Mouse (Mus musculus) thymus, postnatal 0 days (tissue): Measurements from ENCODE around the gene Arfip2. TPM values are rescaled to one million over a fixed set of nuclear protein-coding genes. Genes with fewer than 3 reads are reported as not detected.

ENCODE experiments used
- DNase-seq: peaks from one replicate; pipeline ENCODE4 v3.0.0-alpha.2; 2015; ENCODE audit warnings: low spot score
- polyA plus RNA-seq: library from polyadenylated mRNA; unstranded; fragments of >200 nt; fragmentation: Nextera tagmentation; extraction: Ambion mirVana; gene quantifications from 2 replicates; pipeline ENCODE4 v1.2.1, GENCODE M21; 2015

Arfip2 gene
- polyA plus RNA-seq, 1 experiment from 2014 or later, result 43.3 TPM

DNA sequence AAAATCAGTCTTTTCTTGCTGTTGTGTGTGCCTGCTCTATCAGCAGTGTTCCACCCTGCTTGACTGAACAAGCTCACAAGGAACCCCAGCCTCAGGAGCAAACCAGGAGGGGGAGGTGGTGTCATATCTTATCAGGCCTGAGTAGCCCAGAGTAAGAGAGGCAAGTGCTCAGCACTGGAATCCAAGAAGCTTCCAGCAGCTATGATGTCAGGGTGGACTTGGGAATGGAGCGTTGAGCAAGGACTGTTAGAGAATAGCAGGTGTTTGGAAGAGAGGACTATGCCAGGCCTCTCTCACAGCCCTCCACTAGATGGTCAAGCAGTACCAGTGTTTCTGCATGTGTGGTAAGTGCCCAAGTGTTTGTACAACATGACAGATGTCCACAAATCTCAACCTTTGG, 24.5 kb downstream of the Arfip2 start:
- DNase-seq, result no peak

- no peak for DNase-seq
These were observed 25.8 kb downstream of the Arfip2 start for GRCm38 (mm10) chr7:105614400-105614799.

DNA sequence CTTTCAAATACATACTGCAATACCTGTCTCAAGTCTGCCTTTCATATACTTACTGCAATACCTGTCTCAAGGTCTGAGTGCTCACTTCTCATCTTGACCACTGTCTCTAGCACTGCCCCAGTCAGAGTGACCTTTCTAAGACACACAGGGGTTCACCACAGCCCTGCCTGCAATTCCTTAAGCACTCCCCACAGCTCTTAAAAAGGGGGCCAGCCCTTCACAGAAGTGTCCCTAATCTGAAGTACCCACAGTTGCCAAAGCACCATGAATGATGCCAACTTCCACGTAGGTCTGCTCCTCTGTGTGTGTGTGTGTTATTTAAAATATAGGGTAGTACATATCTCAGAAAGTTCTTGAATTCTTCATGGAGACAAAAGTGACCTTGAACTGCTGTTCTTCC, 28.4 kb downstream of the Arfip2 start:
- no peak for DNase-seq

- no peak for DNase-seq
These were observed 31.7 kb downstream of the Arfip2 start for GRCm38 (mm10) chr7:105608467-105608866.

- DNase-seq, result peak; percentile 34
These were observed 37.2 kb downstream of the Arfip2 start for GRCm38 (mm10) chr7:105602860-105603623.

DNA sequence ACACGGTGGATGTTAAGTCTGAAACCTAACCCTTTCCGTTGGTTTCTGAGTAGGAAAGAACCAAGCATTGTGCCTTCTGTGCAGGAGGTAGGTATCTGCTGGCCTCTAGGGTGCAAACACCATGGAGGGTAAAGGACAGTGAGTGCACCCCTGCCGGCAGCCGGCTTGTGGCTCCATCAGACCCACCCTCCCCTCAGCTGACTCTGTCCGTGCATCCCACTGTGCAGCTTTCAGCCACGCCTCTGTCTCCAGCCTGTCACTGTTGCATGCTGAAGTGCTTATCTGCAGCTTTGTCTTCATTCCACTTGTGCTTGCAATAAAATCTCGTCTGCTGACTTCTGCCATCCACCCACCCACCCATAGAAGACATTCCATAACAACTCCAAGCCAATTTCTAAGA, 50.1 kb downstream of the Arfip2 start:
- no peak for DNase-seq

DNA sequence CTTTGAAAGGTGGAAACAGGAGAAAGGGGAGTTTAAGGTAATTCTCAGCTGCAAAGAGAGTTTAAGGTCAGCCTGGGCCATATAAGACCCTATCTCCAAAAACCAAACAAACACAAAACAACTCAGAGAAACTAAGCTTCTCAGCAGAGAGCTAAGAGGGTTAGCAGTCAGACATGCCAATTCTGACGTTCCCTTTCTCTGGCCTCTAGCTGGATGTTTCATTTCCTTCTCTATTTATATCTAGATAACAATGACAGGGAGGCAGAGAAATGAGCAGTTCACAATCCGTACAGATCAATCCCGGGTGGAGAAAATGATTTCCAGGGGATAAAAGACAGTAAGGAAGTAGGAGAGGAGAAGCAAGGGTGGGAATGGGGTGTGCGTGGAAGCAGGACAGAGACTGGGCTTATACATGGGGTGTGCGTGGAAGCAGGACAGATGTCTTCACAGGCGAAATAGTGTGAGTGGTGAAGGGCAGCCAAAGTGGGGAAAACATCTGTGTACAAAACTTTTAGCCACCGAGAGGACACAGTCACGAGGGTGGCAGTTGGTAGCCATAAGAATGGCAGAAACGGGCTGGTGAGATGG, 51.8 kb downstream of the Arfip2 start:
- no peak for DNase-seq

Other genes with a start within 250 kb of the Arfip2 start
- 13.7 and 16.0 TPM in 2 replicates for gene Fam160a2, start 240.4 kb downstream of the Arfip2 start, polyA plus RNA-seq
- 0.05 TPM in 1 of 2 replicates, not detected in the other for gene Cnga4, start 235.8 kb downstream of the Arfip2 start, polyA plus RNA-seq
- gene Cckbr, start 214.7 kb downstream of the Arfip2 start, polyA plus RNA-seq, result 0.06 and 0.20 TPM in 2 replicates
- gene Cavin3, start 158.1 kb downstream of the Arfip2 start, polyA plus RNA-seq, result 14.0 and 15.1 TPM in 2 replicates
- gene Smpd1, start 86.1 kb downstream of the Arfip2 start, polyA plus RNA-seq, result 24.3 and 25.6 TPM in 2 replicates
- gene Apbb1, start 58.8 kb downstream of the Arfip2 start, polyA plus RNA-seq, result 6.5 and 7.7 TPM in 2 replicates
- 0.35 and 0.74 TPM in 2 replicates for gene Hpx, start 40.3 kb downstream of the Arfip2 start, polyA plus RNA-seq
- gene Trim3, start 6.8 kb downstream of the Arfip2 start, polyA plus RNA-seq, result 4.2 TPM in 2 replicates
- 273 and 277 TPM in 2 replicates for gene Timm10b, start 360 bp downstream of the Arfip2 start, polyA plus RNA-seq
- 65.0 and 66.0 TPM in 2 replicates for gene Gm45799, start 136 bp upstream of the Arfip2 start, polyA plus RNA-seq
- gene Dnhd1, start 10.4 kb upstream of the Arfip2 start, polyA plus RNA-seq, result 0.37 and 0.61 TPM in 2 replicates
- gene Ilk, start 96.2 kb upstream of the Arfip2 start, polyA plus RNA-seq, result 206 and 210 TPM in 2 replicates
- 38.6 and 45.8 TPM in 2 replicates for gene Rrp8, start 97.0 kb upstream of the Arfip2 start, polyA plus RNA-seq
- gene Taf10, start 103.9 kb upstream of the Arfip2 start, polyA plus RNA-seq, result 206 and 214 TPM in 2 replicates
- 51.8 and 57.2 TPM in 2 replicates for gene Tpp1, start 111.8 kb upstream of the Arfip2 start, polyA plus RNA-seq
- gene Dchs1, start 147.2 kb upstream of the Arfip2 start, polyA plus RNA-seq, result 0.32 and 0.36 TPM in 2 replicates
- gene Mrpl17, start 170.7 kb upstream of the Arfip2 start, polyA plus RNA-seq, result 352 and 373 TPM in 2 replicates